In the genomic region with DNA sequence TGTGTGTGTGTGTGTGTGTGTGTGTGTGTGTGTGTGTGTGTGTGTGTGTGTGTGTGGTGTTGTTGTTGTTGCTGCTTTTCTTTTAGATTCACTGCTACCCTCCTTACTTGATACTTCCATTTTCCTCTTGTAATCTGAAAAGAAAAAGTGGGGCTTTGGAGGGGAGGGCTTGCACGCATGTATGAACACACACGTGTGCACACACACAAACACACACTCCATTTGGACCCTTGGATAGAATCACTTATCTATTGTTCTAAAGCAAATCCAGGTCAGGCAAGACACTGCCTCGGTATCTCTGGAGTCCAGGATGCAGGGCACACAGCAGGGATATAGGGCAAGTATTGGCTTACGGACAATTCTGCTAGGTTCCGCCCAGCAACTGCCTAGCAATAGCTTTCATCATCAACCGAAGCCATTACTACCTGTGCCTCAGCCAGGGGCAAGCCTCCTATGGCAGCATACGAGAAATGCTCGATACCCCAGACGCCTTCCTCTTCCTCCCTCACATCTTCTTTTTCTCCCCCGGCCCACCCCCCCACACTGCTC, we compare ENCODE assay signal across 14 mouse cellular contexts. TPM values are rescaled to one million over a fixed set of nuclear protein-coding genes. Genes with fewer than 3 reads are reported as not detected.
DNase-seq lines count a peak whose midpoint lies in the region; ATAC-seq lines count a peak whose summit lies in the region.
"Had no signal": no experiment of that assay in that cellular context is flagged by ENCODE, and none has a peak within 500 bp of the region (broad histone marks: within the 10 kb centered on the region; RNA-seq: fewer than 3 reads in every experiment).

No protein-coding gene starts in this region.

- H3K27me3 ChIP-seq in heart, embryonic 10.5 days (ENCODE audit: insufficient read depth, poor library complexity, severe bottlenecking), result no peaks in the 10 kb centered on the region
- no peaks in the 10 kb centered on the region for H3K27me3 ChIP-seq in lung, embryonic 15.5 days
- no peaks in the 10 kb centered on the region for H3K27me3 ChIP-seq in forebrain, embryonic 12.5 days
- no peaks in the 10 kb centered on the region for H3K27me3 ChIP-seq in midbrain, embryonic 15.5 days (replicated peaks)
- H3K27me3 ChIP-seq: stomach, embryonic 15.5 days had no signal

- intact Hi-C loops in heart, postnatal 10 days (cut with DNase I), result no loop called here

- peaks cover 15% of the 10 kb centered on the region; the same call in 1 of the 2 replicates for H3K36me3 ChIP-seq in heart, embryonic 10.5 days
- H3K36me3 ChIP-seq in lung, embryonic 15.5 days, result peaks cover 17% of the 10 kb centered on the region
- peaks cover 1% of the 10 kb centered on the region; the same call in 1 of the 2 replicates for H3K36me3 ChIP-seq in forebrain, embryonic 12.5 days (replicated peaks)
- no peaks in the 10 kb centered on the region for H3K36me3 ChIP-seq in midbrain, embryonic 15.5 days (replicated peaks)
- H3K36me3 ChIP-seq: stomach, embryonic 15.5 days had no signal

- no peak overlapping the region for H3K9ac ChIP-seq in lung, embryonic 15.5 days
- H3K9ac ChIP-seq in forebrain, embryonic 12.5 days, result no peak overlapping the region
- H3K9ac ChIP-seq in midbrain, embryonic 15.5 days, result no peak overlapping the region
- H3K9ac ChIP-seq: liver, postnatal 0 days; stomach, embryonic 15.5 days had no signal

- H3K27ac ChIP-seq in heart, embryonic 10.5 days, result peak overlapping the region; percentile 85; the same call in 1 of the 2 replicates
- H3K27ac ChIP-seq in lung, embryonic 15.5 days, result peak overlapping the region; percentile 60; the same call in 1 of the 2 replicates
- H3K27ac ChIP-seq in forebrain, embryonic 12.5 days, result peak overlapping the region; percentile 88
- 0 out of 2 replicates have a peak overlapping the region, but pooled peaks have one; percentile 60 for H3K27ac ChIP-seq in midbrain, embryonic 15.5 days
- H3K27ac ChIP-seq: heart, adult 2 months; stomach, embryonic 15.5 days had no signal

- no peak overlapping the region for H3K4me3 ChIP-seq in heart, embryonic 10.5 days
- H3K4me3 ChIP-seq in lung, embryonic 15.5 days, result no peak overlapping the region
- H3K4me3 ChIP-seq in forebrain, embryonic 12.5 days (replicated peaks), result no peak overlapping the region
- no peak overlapping the region for H3K4me3 ChIP-seq in midbrain, embryonic 15.5 days
- H3K4me3 ChIP-seq: heart, adult 2 months; stomach, embryonic 15.5 days had no signal

- H3K4me2 ChIP-seq in lung, embryonic 15.5 days, result no peak overlapping the region
- H3K4me2 ChIP-seq in forebrain, embryonic 12.5 days, result no peak overlapping the region
- H3K4me2 ChIP-seq in midbrain, embryonic 15.5 days, result no peak overlapping the region
- H3K4me2 ChIP-seq: stomach, embryonic 15.5 days had no signal

- DNase-seq in heart, embryonic 10.5 days (ENCODE audit: low spot score), result no peak
- DNase-seq in heart, postnatal 10 days, result no peak
- DNase-seq in lung, postnatal 4 days, result no peak
- DNase-seq in kidney, adult 9 months, result no peak
- DNase-seq: B cell, adult 2 months; kidney, adult 18-20 months; liver, postnatal 0 days; thymus, postnatal 4 days had no signal

- WGBS in heart, embryonic 10.5 days, result 68% methylated on average over 10 of the region's 10 CpGs
- 69% methylated on average over 10 of the region's 10 CpGs for WGBS in lung, embryonic 15.5 days
- WGBS in forebrain, embryonic 12.5 days, result 40% methylated on average over 10 of the region's 10 CpGs
- 25% methylated on average over 10 of the region's 10 CpGs for WGBS in midbrain, embryonic 15.5 days

- no peak for ATAC-seq in lung, embryonic 15.5 days (ENCODE audit: borderline replicate concordance, extremely low read depth, low FRiP score, low TSS enrichment)
- ATAC-seq in forebrain, embryonic 12.5 days (ENCODE audit: low FRiP score), result 0 out of 2 replicates have a peak, but pooled peaks have one; percentile 52
- ATAC-seq in midbrain, embryonic 15.5 days (replicated peaks), result peak; percentile 51; the same call in 1 of the 2 replicates
- ATAC-seq in monocyte, adult 5-6 weeks (replicated peaks; ENCODE audit: insufficient number of reproducible peaks, low FRiP score, low TSS enrichment, poor library complexity, severe bottlenecking), result no peak
- ATAC-seq: liver, postnatal 0 days had no signal

- no peaks in the 10 kb centered on the region for H3K9me3 ChIP-seq in heart, embryonic 10.5 days
- H3K9me3 ChIP-seq in lung, embryonic 15.5 days, result no peaks in the 10 kb centered on the region
- no peaks in the 10 kb centered on the region for H3K9me3 ChIP-seq in forebrain, embryonic 12.5 days
- no peaks in the 10 kb centered on the region for H3K9me3 ChIP-seq in midbrain, embryonic 15.5 days
- H3K9me3 ChIP-seq: stomach, embryonic 15.5 days had no signal

- peaks cover 34% of the 10 kb centered on the region for H3K4me1 ChIP-seq in heart, embryonic 10.5 days
- peaks cover 16% of the 10 kb centered on the region for H3K4me1 ChIP-seq in lung, embryonic 15.5 days
- peaks cover 23% of the 10 kb centered on the region for H3K4me1 ChIP-seq in forebrain, embryonic 12.5 days
- peaks cover 13% of the 10 kb centered on the region for H3K4me1 ChIP-seq in midbrain, embryonic 15.5 days

RNA-seq across cellular contexts. Expression of gene Traf6, which starts 45.2 kb away (rescaled TPM):
- 8.9 and 9.0 TPM in 2 replicates for polyA plus RNA-seq in heart, embryonic 10.5 days (2016; fragmentation: Nextera tagmentation; extraction: Ambion mirVana)
- total RNA-seq in heart, postnatal 10 days (2021), result 10 to 100 TPM; 13.5 to 14.5 TPM
- 9.5 and 9.8 TPM in 2 replicates for polyA plus RNA-seq in lung, embryonic 15.5 days (2015; fragmentation: Nextera tagmentation; extraction: Ambion mirVana)
- polyA plus RNA-seq in forebrain, embryonic 12.5 days (2016; fragmentation: Nextera tagmentation; extraction: Ambion mirVana), result 18.9 and 19.6 TPM in 2 replicates
- 6.2 and 6.6 TPM in 2 replicates for polyA plus RNA-seq in midbrain, embryonic 15.5 days (2015; fragmentation: Nextera tagmentation; extraction: Ambion mirVana)
- total RNA-seq in monocyte, adult 5-6 weeks (2017), result 21.0 to 32.9 TPM (median 27.1 TPM) in 3 replicates

Comparison
In these comparisons a context has a peak if more than half of its experiments do, and no peak if none do; other contexts are left out.
1. ATAC-seq: peak in forebrain, embryonic 12.5 days (single experiment) and midbrain, embryonic 15.5 days (single experiment); none in lung, embryonic 15.5 days (single experiment) and monocyte, adult 5-6 weeks (single experiment).
2. Peak in every context shown above with its lines, with median percentiles within 50 percentile points of each other: H3K27ac ChIP-seq.